In the genomic region with DNA sequence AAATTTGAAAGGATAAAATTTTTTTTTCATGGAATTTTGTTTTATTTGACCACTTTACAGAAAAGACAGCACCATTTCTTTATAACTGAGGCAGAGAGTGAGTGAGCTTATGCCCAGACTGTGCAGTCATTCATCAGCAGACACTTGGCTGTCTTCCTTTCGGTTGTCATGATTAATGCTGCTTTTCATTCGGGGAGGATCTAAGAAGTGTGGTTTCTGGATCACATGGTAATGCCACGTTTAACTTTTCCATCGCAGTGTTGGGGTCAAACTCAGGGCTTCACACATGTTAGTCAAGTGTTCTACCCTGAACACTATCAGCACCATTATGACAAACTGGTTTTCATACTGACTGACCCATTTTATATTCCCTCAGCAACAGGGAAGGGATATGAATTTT, we compare ENCODE assay signal across 22 mouse cellular contexts. TPM values are rescaled to one million over a fixed set of nuclear protein-coding genes. Genes with fewer than 3 reads are reported as not detected.
DNase-seq lines count a peak whose midpoint lies in the region; ATAC-seq and TF ChIP-seq lines count a peak whose summit lies in the region.
"Had no signal": no experiment of that assay in that cellular context is flagged by ENCODE, and none has a peak within 500 bp of the region (broad histone marks: within the 10 kb centered on the region; RNA-seq: fewer than 3 reads in every experiment).

No protein-coding gene starts in this region.

- no peak overlapping the region for H3K27ac ChIP-seq in intestine, embryonic 14.5 days (ENCODE audit: low read depth)
- H3K27ac ChIP-seq in intestine, embryonic 15.5 days: no peak overlapping the region
- H3K27ac ChIP-seq in bone marrow macrophage, adult 2 months (ENCODE audit: insufficient read depth, low read depth, low read length): peak overlapping the region; percentile 80
- no peak overlapping the region for H3K27ac ChIP-seq in heart, embryonic 11.5 days (ENCODE audit: low read depth, low read length)
- H3K27ac ChIP-seq: embryonic facial prominence, embryonic 12.5 days; heart, adult 2 months; kidney, postnatal 0 days; layer of hippocampus, adult 2 months; liver, embryonic 15.5 days had no signal

- no peak overlapping the region for H3K4me3 ChIP-seq in intestine, embryonic 14.5 days (ENCODE audit: low read depth, low read length)
- no peak overlapping the region for H3K4me3 ChIP-seq in intestine, embryonic 15.5 days (replicated peaks)
- H3K4me3 ChIP-seq in C2C12 (ENCODE audit: insufficient read depth, poor library complexity, severe bottlenecking) (no peak overlapping the region), myocyte (no peak overlapping the region)
- H3K4me3 ChIP-seq in bone marrow macrophage, adult 2 months (ENCODE audit: insufficient read depth, low read length): 0 out of 2 replicates have a peak overlapping the region, but pooled peaks have one; percentile 0
- no peak overlapping the region for H3K4me3 ChIP-seq in heart, embryonic 11.5 days (ENCODE audit: low read depth, low read length)
- H3K4me3 ChIP-seq: embryonic facial prominence, embryonic 12.5 days; heart, adult 2 months; layer of hippocampus, adult 2 months; liver, embryonic 15.5 days had no signal

- H3ac ChIP-seq in C2C12 (ENCODE audit: control insufficient read depth, insufficient read length, low read depth) (no peak overlapping the region), myocyte (ENCODE audit: control insufficient read depth, insufficient read length) (no peak overlapping the region)

- H3K79me3 ChIP-seq in C2C12 (ENCODE audit: low read depth): no peaks in the 10 kb centered on the region

- WGBS in intestine, embryonic 14.5 days: 20% methylated on average over 4 of the region's 4 CpGs
- WGBS in intestine, embryonic 15.5 days: 34% methylated on average over 4 of the region's 4 CpGs
- 60% methylated on average over 4 of the region's 4 CpGs for WGBS in heart, embryonic 11.5 days (ENCODE audit: insufficient replicate concordance)

- H3K9ac ChIP-seq in intestine, embryonic 14.5 days (ENCODE audit: low read length): no peak overlapping the region
- H3K9ac ChIP-seq in intestine, embryonic 15.5 days: no peak overlapping the region
- H3K9ac ChIP-seq in heart, embryonic 11.5 days (ENCODE audit: low read depth, low read length): no peak overlapping the region
- H3K9ac ChIP-seq: embryonic facial prominence, embryonic 12.5 days; liver, embryonic 15.5 days had no signal

- TF ChIP-seq CTCF in C2C12 (IDR thresholded peaks at IDR 0.05; ENCODE audit: control insufficient read depth, insufficient read depth, insufficient read length): no peak
- no peak for TF ChIP-seq CTCF in bone marrow macrophage, adult 2 months (IDR thresholded peaks at IDR 0.05; ENCODE audit: low read depth, low read length)

- no peaks in the 10 kb centered on the region for H3K36me3 ChIP-seq in intestine, embryonic 14.5 days (ENCODE audit: control insufficient read depth, insufficient read depth, low read length)
- H3K36me3 ChIP-seq in intestine, embryonic 15.5 days: no peaks in the 10 kb centered on the region
- no peaks in the 10 kb centered on the region for H3K36me3 ChIP-seq in C2C12 (ENCODE audit: control insufficient read depth, insufficient read depth)
- no peaks in the 10 kb centered on the region for H3K36me3 ChIP-seq in myocyte (ENCODE audit: control insufficient read depth, insufficient read depth)
- H3K36me3 ChIP-seq in heart, embryonic 11.5 days (ENCODE audit: control insufficient read depth, insufficient read depth, low read length): no peaks in the 10 kb centered on the region
- H3K36me3 ChIP-seq: embryonic facial prominence, embryonic 12.5 days; liver, embryonic 15.5 days had no signal

- H3K4me2 ChIP-seq in intestine, embryonic 14.5 days (ENCODE audit: low read length): no peak overlapping the region
- no peak overlapping the region for H3K4me2 ChIP-seq in intestine, embryonic 15.5 days (replicated peaks)
- peak overlapping the region; percentile 24 for H3K4me2 ChIP-seq in myocyte (ENCODE audit: low read depth)
- no peak overlapping the region for H3K4me2 ChIP-seq in heart, embryonic 11.5 days
- H3K4me2 ChIP-seq: embryonic facial prominence, embryonic 12.5 days; liver, embryonic 15.5 days had no signal

- no peaks in the 10 kb centered on the region for H3K79me2 ChIP-seq in C2C12 (ENCODE audit: control insufficient read depth, insufficient read depth)
- no peaks in the 10 kb centered on the region for H3K79me2 ChIP-seq in myocyte (ENCODE audit: control insufficient read depth, insufficient read depth)

- peaks cover 3% of the 10 kb centered on the region for H3K4me1 ChIP-seq in intestine, embryonic 14.5 days (replicated peaks; ENCODE audit: control insufficient read depth, insufficient read depth, low read length)
- no peaks in the 10 kb centered on the region for H3K4me1 ChIP-seq in intestine, embryonic 15.5 days (replicated peaks)
- peaks cover 84% of the 10 kb centered on the region for H3K4me1 ChIP-seq in bone marrow macrophage, adult 2 months (ENCODE audit: control insufficient read depth, insufficient read depth, low read length)
- no peaks in the 10 kb centered on the region; the same call in 1 of the 2 replicates for H3K4me1 ChIP-seq in heart, embryonic 11.5 days (ENCODE audit: control insufficient read depth, insufficient read depth, low read length)
- H3K4me1 ChIP-seq: embryonic facial prominence, embryonic 12.5 days had no signal

- 0 out of 2 replicates have a peak, but pooled peaks have one; percentile 36 for ATAC-seq in intestine, embryonic 14.5 days (replicated peaks; ENCODE audit: low FRiP score, low TSS enrichment, low read depth)
- no peak for ATAC-seq in intestine, embryonic 15.5 days
- ATAC-seq in heart, embryonic 11.5 days (replicated peaks; ENCODE audit: insufficient number of reproducible peaks, low FRiP score, low TSS enrichment): no peak
- ATAC-seq: forebrain, embryonic 16.5 days; hindbrain, embryonic 16.5 days had no signal

- no peaks in the 10 kb centered on the region for H3K9me3 ChIP-seq in intestine, embryonic 14.5 days (ENCODE audit: control insufficient read depth, low read length)
- no peaks in the 10 kb centered on the region for H3K9me3 ChIP-seq in intestine, embryonic 15.5 days
- H3K9me3 ChIP-seq in heart, embryonic 11.5 days (replicated peaks; ENCODE audit: control insufficient read depth, low read length): no peaks in the 10 kb centered on the region
- H3K9me3 ChIP-seq: embryonic facial prominence, embryonic 12.5 days; liver, embryonic 15.5 days had no signal

- no peak for DNase-seq in intestine, embryonic 14.5 days (ENCODE audit: low spot score)
- DNase-seq in c-Kit-positive CD71-positive TER-119-positive erythroid progenitor cells, embryonic 14.5 days (ENCODE audit: low spot score): no peak
- DNase-seq: adrenal gland, postnatal 25 days; cerebellum, adult 2 months; gastrocnemius, postnatal 25 days; heart, adult 2 months; kidney, adult 18-20 months; layer of hippocampus, postnatal 36 days; lung, postnatal 14 days; retina, postnatal 1 day; thymus, postnatal 25 days had no signal

- no peak for TF ChIP-seq POLR2A in bone marrow macrophage, adult 2 months (IDR thresholded peaks at IDR 0.05; ENCODE audit: borderline replicate concordance, low read depth, low read length)
- no peak for TF ChIP-seq POLR2A in myocyte (IDR thresholded peaks at IDR 0.05; ENCODE audit: insufficient read length, low read depth)

- H3K27me3 ChIP-seq in intestine, embryonic 14.5 days (replicated peaks; ENCODE audit: control insufficient read depth, insufficient read depth, low read length): no peaks in the 10 kb centered on the region
- H3K27me3 ChIP-seq in intestine, embryonic 15.5 days (replicated peaks): no peaks in the 10 kb centered on the region
- no peaks in the 10 kb centered on the region for H3K27me3 ChIP-seq in C2C12 (ENCODE audit: control insufficient read depth, insufficient read depth, insufficient read length)
- H3K27me3 ChIP-seq in myocyte (ENCODE audit: control insufficient read depth, insufficient read depth, insufficient read length): no peaks in the 10 kb centered on the region
- no peaks in the 10 kb centered on the region for H3K27me3 ChIP-seq in heart, embryonic 11.5 days (ENCODE audit: control insufficient read depth, insufficient read depth, low read length)
- H3K27me3 ChIP-seq: embryonic facial prominence, embryonic 12.5 days; liver, embryonic 15.5 days had no signal

TF ChIP-seq in C2C12, 6 proteins besides CTCF, POLR2A, EP300 and RAD21:
- TF ChIP-seq CEBPB (IDR thresholded peaks at IDR 0.05; ENCODE audit: low read depth) (no peak), MAX (IDR thresholded peaks at IDR 0.05) (no peak), FOSL1 (IDR thresholded peaks at IDR 0.05; ENCODE audit: insufficient read depth, low read length, poor library complexity, severe bottlenecking) (no peak), MYOD1 (IDR thresholded peaks at IDR 0.05; ENCODE audit: control insufficient read depth, insufficient read length, low read depth) (no peak), USF1 (IDR thresholded peaks at IDR 0.05; ENCODE audit: low read depth) (peak; percentile 80)
TF ChIP-seq in C2C12: peak in this region for 1.

TF ChIP-seq in myocyte, 11 proteins besides CTCF, POLR2A, EP300 and RAD21:
- TF ChIP-seq SRF (IDR thresholded peaks at IDR 0.05; ENCODE audit: control insufficient read depth, insufficient read length, low read depth) (no peak), USF1 (IDR thresholded peaks at IDR 0.05; ENCODE audit: low read depth) (peak; percentile 67)

RNA-seq across cellular contexts. Expression of a gene that starts 11.3 kb away (rescaled TPM):
- 0.88 and 1.3 TPM in 2 replicates for polyA plus RNA-seq in intestine, embryonic 14.5 days (2014; fragmentation: Nextera tagmentation; extraction: Ambion mirVana)
- 1.5 and 1.6 TPM in 2 replicates for polyA plus RNA-seq in intestine, embryonic 15.5 days (2015; fragmentation: Nextera tagmentation; extraction: Ambion mirVana)
- polyA plus RNA-seq in C2C12 (2012; fragmentation: generic; extraction: Trizol) (1.0 TPM), myocyte (2012; fragmentation: generic; extraction: Trizol) (18.9 TPM)
- polyA plus RNA-seq in bone marrow macrophage, adult 2 months (2012; ENCODE audit: insufficient read depth, insufficient read length, missing spikeins): 163 and 182 TPM in 2 replicates
- polyA plus RNA-seq in heart, embryonic 11.5 days (2014; fragmentation: Nextera tagmentation; extraction: Ambion mirVana): 0.27 and 0.39 TPM in 2 replicates

RNA-seq across cellular contexts. Expression of a gene that starts 59.4 kb away (rescaled TPM):
- 196 and 220 TPM in 2 replicates for polyA plus RNA-seq in intestine, embryonic 14.5 days (2014; fragmentation: Nextera tagmentation; extraction: Ambion mirVana)
- 149 and 178 TPM in 2 replicates for polyA plus RNA-seq in intestine, embryonic 15.5 days (2015; fragmentation: Nextera tagmentation; extraction: Ambion mirVana)
- polyA plus RNA-seq in C2C12 (2012; fragmentation: generic; extraction: Trizol) (37.7 TPM), myocyte (2012; fragmentation: generic; extraction: Trizol) (36.8 TPM)
- polyA plus RNA-seq in bone marrow macrophage, adult 2 months (2012; ENCODE audit: insufficient read depth, insufficient read length, missing spikeins): 36.9 and 41.2 TPM in 2 replicates
- 183 and 202 TPM in 2 replicates for polyA plus RNA-seq in heart, embryonic 11.5 days (2014; fragmentation: Nextera tagmentation; extraction: Ambion mirVana)
